Mouse (Mus musculus): ENCODE measurements around the gene Klf13. TPM values are rescaled to one million over a fixed set of nuclear protein-coding genes. Genes with fewer than 3 reads are reported as not detected.

Gene Klf13
- polyA plus RNA-seq, 1 experiment from 2014 or later = 26.9 TPM

- H3K9ac ChIP-seq (ENCODE audit: low read length) = no peak overlapping the region
Measured at GRCm38 (mm10) chr7:63851841-63852533, 86.7 kb downstream of the Klf13 start.

More at GRCm38 (mm10) chr7:63851841-63852533, 86.7 kb downstream of the Klf13 start:
- ATAC-seq (ENCODE audit: low FRiP score, low TSS enrichment) (peak; percentile 95), DNase-seq (ENCODE audit: low spot score) (peak; percentile 83)
- 41% methylated on average over 7 of the region's 7 CpGs for WGBS
- Histone ChIP-seq H3K4me2 (replicated peaks; ENCODE audit: low read depth) (no peak overlapping the region), H3K36me3 (ENCODE audit: control insufficient read depth, insufficient read depth, low read length) (no peaks in the 10 kb centered on the region), H3K4me1 (replicated peaks; ENCODE audit: control insufficient read depth, insufficient read depth) (no peaks in the 10 kb centered on the region), H3K9me3 (ENCODE audit: control insufficient read depth, low read length) (no peaks in the 10 kb centered on the region), H3K4me3 (ENCODE audit: low read depth, low read length) (no peak overlapping the region), H3K27ac (replicated peaks) (0 out of 2 replicates have a peak overlapping the region, but pooled peaks have one; percentile 45), H3K27me3 (ENCODE audit: control insufficient read depth, insufficient read depth, low read length) (no peaks in the 10 kb centered on the region)
- TF ChIP-seq CTCF (IDR thresholded peaks at IDR 0.05; ENCODE audit: low read depth) = peak; percentile 70
- TF ChIP-seq EP300 (optimal IDR thresholded peaks at IDR 0.05) = no peak

Other genes starting within 250 kb of the Klf13 start
- not detected in 2 replicates for gene E030018B13Rik, start 22.1 kb downstream of the Klf13 start, polyA plus RNA-seq (2015; fragmentation: Nextera tagmentation; extraction: Ambion mirVana)
- gene Trpm1, start 214.9 kb upstream of the Klf13 start, polyA plus RNA-seq (2015; fragmentation: Nextera tagmentation; extraction: Ambion mirVana) = 0.21 and 0.27 TPM in 2 replicates